Mouse (Mus musculus): Measurements from ENCODE around the gene Emcn.

Gene Emcn

GRCm38 (mm10) chr3:137415451-137416086 is 74.7 kb downstream of the Emcn start:
- peak; percentile 51 for DNase-seq

- peak; percentile 45 for DNase-seq
Observed at GRCm38 (mm10) chr3:137418636-137419035, 77.8 kb downstream of the Emcn start.

- no peak for DNase-seq
Observed at GRCm38 (mm10) chr3:137429516-137429915, 88.6 kb downstream of the Emcn start.

- DNase-seq = peak; percentile 88
Observed at GRCm38 (mm10) chr3:137464902-137465629, 124.2 kb downstream of the Emcn start.

GRCm38 (mm10) chr3:137465953-137466352 is 125.1 kb downstream of the Emcn start:
- DNase-seq = no peak

GRCm38 (mm10) chr3:137466766-137467165 is 125.9 kb downstream of the Emcn start:
- DNase-seq = peak; percentile 21

GRCm38 (mm10) chr3:137467386-137467785 is 126.5 kb downstream of the Emcn start:
- no peak for DNase-seq

- no peak for DNase-seq
Observed at GRCm38 (mm10) chr3:137472145-137472544, 131.3 kb downstream of the Emcn start.

GRCm38 (mm10) chr3:137479761-137480339 is 139.0 kb downstream of the Emcn start:
- DNase-seq = no peak

- DNase-seq = no peak
Observed at GRCm38 (mm10) chr3:137481157-137481556, 140.3 kb downstream of the Emcn start.
